13 mouse cellular contexts compared by ENCODE assay signal in genomic region chr13:72301841-72302240, GRCm38 (mm10).
A peak's percentile ranks its signal among the peaks of the same experiment; 100 is the strongest.
DNase-seq lines count a peak whose midpoint lies in the region; ATAC-seq and TF ChIP-seq lines count a peak whose summit lies in the region.
"Had no signal": no experiment of that assay in that cellular context is flagged by ENCODE, and none has a peak within 500 bp of the region (broad histone marks: within the 10 kb centered on the region; RNA-seq: fewer than 3 reads in every experiment).

No protein-coding gene starts in this region.

- peak overlapping the region; percentile 30 for H3K4me2 ChIP-seq in kidney, embryonic 16.5 days (replicated peaks; ENCODE audit: low read depth, low read length)
- H3K4me2 ChIP-seq in lung, embryonic 14.5 days: peak overlapping the region; percentile 46
- H3K4me2 ChIP-seq in neural tube, embryonic 15.5 days: peak overlapping the region; percentile 41
- H3K4me2 ChIP-seq: embryonic facial prominence, embryonic 15.5 days had no signal

- no peak overlapping the region for H3K9ac ChIP-seq in kidney, embryonic 16.5 days (replicated peaks; ENCODE audit: low read length)
- H3K9ac ChIP-seq in lung, embryonic 14.5 days: no peak overlapping the region
- no peak overlapping the region for H3K9ac ChIP-seq in neural tube, embryonic 15.5 days (replicated peaks)
- H3K9ac ChIP-seq: embryonic facial prominence, embryonic 15.5 days had no signal

- 53% methylated on average over 15 of the region's 15 CpGs for WGBS in kidney, embryonic 16.5 days
- WGBS in lung, embryonic 14.5 days: 40% methylated on average over 15 of the region's 15 CpGs
- WGBS in neural tube, embryonic 15.5 days: 43% methylated on average over 15 of the region's 15 CpGs

- H3K4me1 ChIP-seq in kidney, embryonic 16.5 days (ENCODE audit: insufficient read depth, low read length): no peaks in the 10 kb centered on the region
- 0 out of 2 replicates have a peak, but pooled peaks cover 6% of the 10 kb centered on the region for H3K4me1 ChIP-seq in lung, embryonic 14.5 days (ENCODE audit: insufficient read depth)
- H3K4me1 ChIP-seq in neural tube, embryonic 15.5 days: peaks cover 42% of the 10 kb centered on the region
- H3K4me1 ChIP-seq: embryonic facial prominence, embryonic 15.5 days had no signal

- no peak for ATAC-seq in kidney, embryonic 16.5 days (ENCODE audit: low FRiP score, low TSS enrichment)
- no peak for ATAC-seq in lung, embryonic 14.5 days (ENCODE audit: insufficient read depth)
- ATAC-seq in neural tube, embryonic 15.5 days (ENCODE audit: low FRiP score): no peak

- DNase-seq in cerebellum, postnatal 14 days: peak; percentile 16 to 30
- no peak for DNase-seq in cerebellum, adult 18-20 months
- DNase-seq in kidney, adult 8-10 months: no peak
- peak; percentile 44 for DNase-seq in lung, embryonic 14.5 days
- DNase-seq in spleen, adult 12 weeks (ENCODE audit: low spot score): no peak
- no peak for DNase-seq in urinary bladder, postnatal 4 days (ENCODE audit: low spot score in 2 of 2)
- DNase-seq: adrenal gland, adult 8-10 months; cerebellum, adult 2 months; gastrocnemius, postnatal 14 days had no signal

- no peak overlapping the region for H3K27ac ChIP-seq in kidney, embryonic 16.5 days (ENCODE audit: low read length)
- no peak overlapping the region for H3K27ac ChIP-seq in lung, embryonic 14.5 days (ENCODE audit: low read depth)
- no peak overlapping the region for H3K27ac ChIP-seq in neural tube, embryonic 15.5 days (replicated peaks)
- H3K27ac ChIP-seq: embryonic facial prominence, embryonic 15.5 days had no signal

- H3K4me3 ChIP-seq in kidney, embryonic 16.5 days (ENCODE audit: low read length): no peak overlapping the region
- H3K4me3 ChIP-seq in lung, embryonic 14.5 days (ENCODE audit: low read depth, low read length): 0 out of 2 replicates have a peak overlapping the region, but pooled peaks have one; percentile 0
- 0 out of 2 replicates have a peak overlapping the region, but pooled peaks have one; percentile 3 for H3K4me3 ChIP-seq in neural tube, embryonic 15.5 days (replicated peaks)
- H3K4me3 ChIP-seq: embryonic facial prominence, embryonic 15.5 days had no signal

- TF ChIP-seq CTCF in lung, embryonic 14.5 days (IDR thresholded peaks at IDR 0.05; ENCODE audit: low read depth): no peak

- H3K9me3 ChIP-seq in kidney, embryonic 16.5 days (ENCODE audit: low read length): no peaks in the 10 kb centered on the region
- H3K9me3 ChIP-seq in lung, embryonic 14.5 days (ENCODE audit: low read depth, low read length): no peaks in the 10 kb centered on the region
- H3K9me3 ChIP-seq in neural tube, embryonic 15.5 days (replicated peaks): no peaks in the 10 kb centered on the region
- H3K9me3 ChIP-seq: embryonic facial prominence, embryonic 15.5 days had no signal

- H3K27me3 ChIP-seq in kidney, embryonic 16.5 days (ENCODE audit: insufficient read depth, low read length): peaks cover 17% of the 10 kb centered on the region
- H3K27me3 ChIP-seq in lung, embryonic 14.5 days (ENCODE audit: insufficient read depth, low read length): 0 out of 2 replicates have a peak, but pooled peaks cover 3% of the 10 kb centered on the region
- peaks cover 52% of the 10 kb centered on the region for H3K27me3 ChIP-seq in neural tube, embryonic 15.5 days (replicated peaks)

- no peaks in the 10 kb centered on the region for H3K36me3 ChIP-seq in kidney, embryonic 16.5 days (ENCODE audit: insufficient read depth, low read length)
- H3K36me3 ChIP-seq in lung, embryonic 14.5 days (ENCODE audit: insufficient read depth): no peaks in the 10 kb centered on the region
- no peaks in the 10 kb centered on the region for H3K36me3 ChIP-seq in neural tube, embryonic 15.5 days
- H3K36me3 ChIP-seq: embryonic facial prominence, embryonic 15.5 days; G1E had no signal

Comparison
In these comparisons a context has a peak if more than half of its experiments do, and no peak if none do; other contexts are left out.
1. DNase-seq: peak in cerebellum, postnatal 14 days (2 of 2) and lung, embryonic 14.5 days (single experiment); none in cerebellum, adult 18-20 months (0 of 2), kidney, adult 8-10 months (0 of 2), spleen, adult 12 weeks (single experiment) and urinary bladder, postnatal 4 days (0 of 2).
2. Peak in every context shown above with its lines, with median percentiles within 50 percentile points of each other: H3K4me2 ChIP-seq.